Mouse (Mus musculus) G1E-ER4 (cell line): ENCODE data around the gene Jun. TPM values are rescaled to one million over a fixed set of nuclear protein-coding genes. Genes with fewer than 3 reads are reported as not detected.

Experiments
- GATA1 ChIP-seq: IDR thresholded peaks from one replicate; pipeline ENCODE4 v1.8.0; 2012; ENCODE audit warnings: low read length, inconsistent platforms
- polyA plus RNA-seq: library from polyadenylated mRNA; stranded (reverse); fragments of >175 nt; gene quantifications from 2 replicates; pipeline ENCODE4 v1.2.3, GENCODE M21; 2012

The Jun gene
- polyA plus RNA-seq, 1 experiment = 4.3 TPM

DNA sequence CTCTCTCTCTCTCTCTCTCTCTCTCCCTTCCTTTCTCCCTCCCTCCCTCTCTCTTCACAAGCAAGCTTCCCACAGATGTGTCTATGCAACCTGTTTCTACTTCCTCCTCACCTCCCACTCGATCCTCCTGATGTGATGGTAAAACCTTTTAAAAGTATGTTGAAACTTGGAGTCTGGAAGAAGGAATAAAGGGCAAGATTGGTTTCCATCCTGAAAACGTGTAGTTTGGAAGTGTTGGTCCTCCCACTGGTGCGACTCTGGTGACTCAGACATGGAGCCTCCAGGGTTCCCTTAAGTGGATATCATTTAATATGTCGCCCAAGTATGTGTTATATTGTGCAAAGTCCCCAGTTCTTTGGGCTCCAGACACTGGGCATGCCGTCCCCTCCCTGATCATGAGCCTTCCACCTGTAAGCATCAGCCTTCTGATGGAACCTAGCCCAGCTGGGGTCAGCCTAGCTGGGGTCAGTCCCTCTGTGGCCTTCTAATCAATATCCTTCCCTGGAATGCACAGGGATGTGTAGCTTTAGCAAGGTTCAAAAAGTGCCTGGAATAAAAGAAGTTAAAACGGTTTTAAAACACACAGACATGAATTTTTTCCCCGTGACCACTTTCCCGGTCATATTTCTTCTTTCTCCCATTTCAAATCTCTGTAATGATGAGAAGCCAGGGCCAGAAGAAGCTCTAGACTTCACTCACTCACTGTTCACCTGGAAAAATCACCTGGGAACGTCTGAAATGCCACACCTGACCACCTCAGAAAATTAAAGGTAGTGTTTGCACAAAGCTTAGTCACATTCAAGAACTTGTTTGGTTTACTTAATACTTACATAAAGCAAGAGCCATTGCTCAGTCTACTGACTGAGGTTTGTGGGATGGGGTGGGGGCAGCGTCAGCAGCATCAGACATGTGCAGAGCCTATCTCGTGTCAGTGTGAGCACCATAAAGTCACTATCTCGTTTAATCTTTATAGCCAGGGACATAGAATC lies 30.1 kb downstream of the Jun start:
- TF ChIP-seq GATA1 = no peak

DNA sequence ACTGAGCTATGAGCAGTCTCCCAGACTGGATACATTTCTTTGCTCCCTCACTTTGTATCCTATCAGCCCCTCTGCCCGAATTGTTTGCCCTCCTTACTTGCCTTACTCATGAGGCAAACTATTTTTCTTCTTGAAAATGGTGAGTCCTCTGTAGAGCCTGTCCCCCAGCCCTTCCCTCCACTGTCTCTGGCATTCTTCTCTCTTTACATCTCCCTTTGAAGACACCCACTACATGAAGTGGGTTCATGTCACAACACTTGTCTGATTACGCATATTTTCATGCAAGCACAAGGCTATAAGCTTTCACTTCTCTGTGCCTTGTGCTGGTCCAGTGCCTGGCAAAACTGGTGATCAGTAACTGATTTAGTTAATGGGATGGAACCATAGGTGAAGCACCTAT lies 31.8 kb downstream of the Jun start:
- no peak for TF ChIP-seq GATA1

DNA sequence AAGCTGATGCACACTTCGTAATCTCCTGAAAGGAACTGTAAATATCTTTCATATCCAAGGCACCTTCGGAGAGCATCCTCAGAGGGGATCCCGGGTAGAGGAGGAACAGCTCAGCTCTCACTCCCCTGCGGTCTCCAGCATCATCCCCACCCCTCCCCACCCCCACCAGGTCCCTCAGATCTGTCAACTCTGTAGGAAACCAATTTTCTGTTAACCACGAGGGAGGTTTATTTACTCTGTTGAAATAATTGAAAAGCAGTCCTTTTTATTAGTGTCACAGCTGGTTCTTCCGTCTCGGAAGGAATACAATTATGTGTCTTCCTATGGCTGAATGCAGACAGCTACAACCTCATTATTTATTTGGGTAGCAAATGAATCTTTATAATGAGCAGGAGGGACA lies 33.8 kb downstream of the Jun start:
- no peak for TF ChIP-seq GATA1

DNA sequence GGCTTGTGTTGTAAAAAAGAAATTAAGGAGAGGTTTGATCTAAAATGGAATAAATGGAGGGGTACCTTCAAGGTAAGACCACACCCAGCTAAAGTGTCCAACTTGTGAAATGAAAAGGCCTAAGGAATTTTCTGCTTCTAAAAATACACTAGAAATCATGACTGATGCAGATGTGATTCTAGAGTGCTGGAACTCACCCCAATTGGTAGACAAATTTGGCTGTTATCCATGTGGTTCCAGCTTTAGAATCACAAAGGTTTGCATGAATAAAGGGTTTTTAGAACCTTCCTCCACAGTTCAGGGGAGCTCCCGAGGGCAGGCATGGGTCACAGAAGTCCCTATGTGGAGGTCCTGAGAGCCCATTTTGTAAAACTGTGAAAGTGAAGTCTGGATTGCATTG lies 39.3 kb downstream of the Jun start:
- TF ChIP-seq GATA1 = no peak

DNA sequence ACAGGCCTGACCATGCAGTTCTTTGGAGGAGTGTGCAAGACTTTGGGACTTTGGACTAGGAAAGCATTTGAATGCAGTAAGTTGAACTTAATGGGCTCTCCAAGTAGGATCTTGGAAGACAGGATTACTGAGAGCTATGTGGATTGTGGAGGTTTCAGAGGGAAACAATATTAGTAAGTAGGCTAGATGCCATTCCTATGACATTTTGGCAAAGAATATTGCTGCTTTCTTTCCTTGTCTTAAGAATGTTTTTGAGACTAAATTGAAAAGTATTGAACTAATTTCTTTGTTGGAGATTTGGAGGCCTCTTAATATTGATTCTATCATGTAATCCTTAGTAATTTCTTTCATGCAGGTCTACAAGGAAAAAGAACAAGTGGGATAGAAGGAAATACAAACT lies 39.8 kb downstream of the Jun start:
- TF ChIP-seq GATA1 = no peak

DNA sequence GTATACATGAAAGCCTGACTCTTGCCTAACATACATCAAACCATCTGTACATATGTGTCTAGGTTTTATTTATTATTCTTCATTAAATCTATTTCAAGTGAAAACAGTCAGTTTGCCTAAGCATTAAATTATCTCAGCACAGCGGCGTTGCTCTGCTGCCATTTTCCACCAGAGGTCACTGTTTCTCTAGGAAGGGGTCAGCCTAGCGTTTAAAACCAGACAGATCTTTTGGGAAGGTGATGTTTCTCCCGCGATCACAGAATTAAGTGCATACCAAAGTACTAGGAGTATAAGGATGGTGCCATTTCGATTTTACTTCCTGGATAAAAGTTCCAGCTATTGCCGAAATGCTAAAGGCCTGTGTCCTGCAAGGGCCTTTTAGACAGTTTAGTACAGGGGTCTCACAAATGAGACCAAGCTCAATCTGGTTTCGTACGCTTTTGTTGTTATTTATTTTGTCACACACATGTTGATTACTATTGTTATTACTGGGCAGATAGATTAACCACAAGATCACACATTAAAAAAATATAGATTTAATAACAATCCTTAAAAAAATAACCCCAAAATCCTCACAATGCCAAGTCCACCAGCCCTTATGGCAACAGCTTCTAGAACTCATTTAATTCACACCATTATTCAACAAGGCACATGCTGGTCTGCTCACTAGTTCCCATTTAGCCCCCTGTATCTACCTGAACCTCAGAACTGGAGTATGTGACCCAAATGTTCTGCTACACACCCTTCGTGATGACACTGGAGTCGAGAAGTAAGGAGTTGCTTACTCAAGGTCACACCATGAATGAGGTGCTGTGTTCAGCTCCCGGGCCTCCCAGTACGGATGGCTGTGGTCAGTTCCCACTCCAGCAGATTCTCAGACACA lies 43.6 kb downstream of the Jun start:
- TF ChIP-seq GATA1 = no peak

DNA sequence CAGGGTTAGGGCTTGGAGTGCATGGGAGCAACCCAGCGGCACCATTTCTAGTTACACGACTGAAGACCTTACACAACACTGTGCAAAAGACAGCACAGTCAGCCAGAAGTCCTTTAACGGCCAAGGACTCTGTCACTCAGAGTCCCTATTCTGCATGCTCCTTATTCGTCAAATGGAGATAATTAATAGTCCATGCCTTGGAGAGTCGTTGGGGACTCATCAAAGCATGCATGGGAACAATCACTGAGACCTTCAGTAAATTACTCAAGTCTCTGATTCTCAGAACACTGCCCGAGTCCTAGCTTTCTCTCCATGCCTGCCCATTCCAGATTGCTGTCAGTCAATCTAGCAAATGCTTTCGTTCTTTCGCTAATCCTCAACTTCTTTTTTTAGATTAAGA lies 44.3 kb downstream of the Jun start:
- TF ChIP-seq GATA1 = no peak

DNA sequence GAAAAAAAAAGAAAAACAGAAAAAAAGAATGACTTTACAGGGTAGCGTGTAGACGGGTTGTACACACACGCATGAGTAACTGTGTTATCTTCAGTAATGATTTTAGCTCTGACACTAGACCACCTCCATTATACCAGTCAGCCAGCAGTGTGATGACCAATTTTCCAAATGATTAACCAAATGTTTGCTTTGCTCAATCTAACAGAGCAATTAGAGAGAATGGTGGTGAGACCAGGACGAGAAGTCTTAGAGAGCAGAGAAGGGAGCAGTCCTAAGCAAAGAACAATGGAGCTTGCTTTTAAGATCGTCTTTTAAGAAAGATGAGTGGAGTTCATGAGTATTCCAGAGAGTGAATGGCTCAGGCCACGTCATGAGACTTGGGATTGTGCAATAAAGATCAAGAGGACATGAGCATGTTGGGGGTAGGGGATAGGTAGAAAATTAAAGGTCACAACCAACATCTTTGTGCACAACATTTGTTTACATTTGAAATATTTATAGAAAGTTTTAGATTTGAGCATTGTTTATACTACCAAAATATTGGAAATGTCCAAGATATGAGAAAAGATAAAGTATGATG lies 46.7 kb downstream of the Jun start:
- TF ChIP-seq GATA1 = no peak

DNA sequence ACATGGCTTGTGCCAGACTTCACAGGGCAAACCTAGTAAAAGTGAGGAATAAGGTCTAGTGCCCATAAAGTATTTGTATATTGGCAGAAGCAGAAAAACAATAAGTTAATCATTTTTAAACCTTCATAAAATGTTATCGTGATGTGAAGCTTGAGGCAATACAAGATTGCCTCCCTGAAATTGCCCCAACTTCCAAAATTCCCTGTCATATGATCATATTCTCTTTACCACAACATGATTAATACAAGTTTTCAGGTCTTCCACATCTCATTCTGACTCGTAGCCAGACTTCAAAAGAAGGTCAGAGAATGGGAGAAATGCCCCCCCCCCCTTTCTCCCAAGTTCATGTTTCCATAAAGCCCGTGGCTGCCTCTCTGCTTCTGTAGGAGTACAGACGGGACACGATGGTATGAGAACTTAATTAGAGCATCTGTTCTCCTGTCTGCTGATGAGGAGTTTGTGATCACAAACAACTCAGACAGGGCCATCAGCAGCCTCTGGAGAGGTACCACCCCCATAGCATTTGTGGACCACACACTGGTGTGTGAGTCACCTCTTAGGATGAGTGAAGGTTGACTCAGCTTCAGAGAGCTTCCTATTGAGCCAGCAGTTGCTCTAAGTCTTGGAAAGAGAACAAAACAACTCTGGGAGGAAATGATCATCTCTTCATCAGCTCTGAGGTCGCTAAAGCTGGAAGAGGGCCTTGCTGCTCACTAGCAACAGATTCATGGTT lies 50.8 kb downstream of the Jun start:
- no peak for TF ChIP-seq GATA1

DNA sequence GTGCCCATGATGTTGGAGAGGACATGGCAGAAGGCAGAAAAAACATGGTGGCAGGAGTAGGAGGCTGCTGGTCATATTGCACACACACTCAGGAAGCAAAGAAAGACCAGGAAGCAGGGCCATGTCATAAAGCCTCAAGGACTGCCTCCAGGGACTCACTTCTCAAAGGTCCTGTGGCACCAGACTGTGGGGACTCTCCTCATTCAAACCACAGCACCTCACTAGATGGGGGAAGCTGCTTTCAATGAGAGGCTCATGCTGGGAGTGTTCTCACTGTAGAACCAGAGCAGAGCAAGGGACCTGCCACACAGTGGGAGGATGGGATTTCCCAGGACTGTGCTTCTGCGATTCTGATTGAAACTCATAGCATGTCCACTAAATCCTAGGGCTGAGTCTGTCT lies 51.9 kb downstream of the Jun start:
- TF ChIP-seq GATA1 = no peak

DNA sequence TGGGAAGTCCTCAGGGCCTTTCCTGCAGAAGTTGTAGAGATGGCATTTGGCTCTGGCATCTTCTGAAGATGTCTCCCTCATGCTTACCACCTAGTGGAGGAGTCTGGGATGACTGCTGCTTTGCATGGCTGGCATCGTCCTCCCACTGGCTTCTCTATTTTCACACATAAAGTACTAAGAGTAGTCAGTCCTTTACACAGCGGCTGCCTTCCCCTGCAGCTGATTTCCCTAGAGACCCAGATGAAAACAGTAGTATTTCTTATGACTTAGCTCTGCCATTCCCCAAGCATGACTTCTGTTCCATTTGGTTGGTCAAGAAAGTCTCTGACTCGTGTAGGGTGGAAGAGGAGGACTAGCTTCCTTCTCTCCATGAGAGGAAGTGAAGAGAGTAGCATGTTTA lies 52.8 kb downstream of the Jun start:
- no peak for TF ChIP-seq GATA1

Other genes starting within 250 kb of the Jun start
- gene Eqtn, start 123.4 kb downstream of the Jun start, polyA plus RNA-seq = not detected in 2 replicates
- 0.50 and 2.7 TPM in 2 replicates for gene Mysm1, start 73.1 kb downstream of the Jun start, polyA plus RNA-seq